Mouse (Mus musculus): ENCODE measurements around the gene Plcxd3. TPM values are rescaled to one million over a fixed set of nuclear protein-coding genes. Genes with fewer than 3 reads are reported as not detected.
"Not testable (repeated sequence)": the region's sequence is repeated elsewhere in the genome, so short reads cannot be mapped to it uniquely, and the experiment has no call there.

Gene Plcxd3
- polyA plus RNA-seq, 1 experiment from 2014 or later: 1.8 TPM

- not testable (repeated sequence) for H3K27me3 ChIP-seq (replicated peaks; ENCODE audit: control insufficient read depth, insufficient read depth, low read length); ATAC-seq (replicated peaks; ENCODE audit: low FRiP score, low TSS enrichment, low read depth); H3K36me3 ChIP-seq (ENCODE audit: control insufficient read depth, insufficient read depth, low read length); H3K27ac ChIP-seq (ENCODE audit: low read depth); H3K9ac ChIP-seq (ENCODE audit: low read length); H3K4me2 ChIP-seq (ENCODE audit: low read length); H3K4me3 ChIP-seq (ENCODE audit: low read depth, low read length); DNase-seq (ENCODE audit: low spot score); H3K9me3 ChIP-seq (ENCODE audit: control insufficient read depth, low read length); H3K4me1 ChIP-seq (replicated peaks; ENCODE audit: control insufficient read depth, insufficient read depth, low read length)
- WGBS: 90% methylated on average over 8 of the region's 8 CpGs
Measured at GRCm38 (mm10) chr15:4598661-4599060, 223.4 kb downstream of the Plcxd3 start.

DNA sequence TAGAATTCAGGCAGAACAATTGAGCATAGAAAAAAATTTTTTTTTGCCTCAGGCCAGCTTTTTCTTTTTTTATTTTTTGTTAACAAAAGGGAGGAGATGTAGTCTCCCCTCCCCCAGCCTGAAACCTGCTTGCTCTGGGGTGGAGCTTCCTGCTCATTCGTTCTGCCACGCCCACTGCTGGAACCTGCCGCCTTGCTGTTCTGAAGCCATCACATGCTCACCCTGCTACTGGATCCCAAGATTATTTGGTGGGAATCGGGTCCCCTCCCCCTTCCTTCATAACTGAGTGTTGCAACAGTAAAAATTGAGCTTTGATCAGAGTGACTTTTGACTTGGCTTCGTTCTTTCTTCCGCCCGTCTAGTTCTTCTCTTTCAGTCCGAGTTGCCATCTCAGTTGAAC lies 224.0 kb downstream of the Plcxd3 start:
- H3K27me3 ChIP-seq (replicated peaks; ENCODE audit: control insufficient read depth, insufficient read depth, low read length); ATAC-seq (replicated peaks; ENCODE audit: low FRiP score, low TSS enrichment, low read depth); H3K27ac ChIP-seq (ENCODE audit: low read depth); H3K4me2 ChIP-seq (ENCODE audit: low read length); H3K9me3 ChIP-seq (ENCODE audit: control insufficient read depth, low read length); H3K9ac ChIP-seq (ENCODE audit: low read length); H3K4me1 ChIP-seq (replicated peaks; ENCODE audit: control insufficient read depth, insufficient read depth, low read length); H3K36me3 ChIP-seq (ENCODE audit: control insufficient read depth, insufficient read depth, low read length); DNase-seq (ENCODE audit: low spot score); H3K4me3 ChIP-seq (ENCODE audit: low read depth, low read length): not testable (repeated sequence)
- 87% methylated on average over 8 of the region's 8 CpGs for WGBS

DNA sequence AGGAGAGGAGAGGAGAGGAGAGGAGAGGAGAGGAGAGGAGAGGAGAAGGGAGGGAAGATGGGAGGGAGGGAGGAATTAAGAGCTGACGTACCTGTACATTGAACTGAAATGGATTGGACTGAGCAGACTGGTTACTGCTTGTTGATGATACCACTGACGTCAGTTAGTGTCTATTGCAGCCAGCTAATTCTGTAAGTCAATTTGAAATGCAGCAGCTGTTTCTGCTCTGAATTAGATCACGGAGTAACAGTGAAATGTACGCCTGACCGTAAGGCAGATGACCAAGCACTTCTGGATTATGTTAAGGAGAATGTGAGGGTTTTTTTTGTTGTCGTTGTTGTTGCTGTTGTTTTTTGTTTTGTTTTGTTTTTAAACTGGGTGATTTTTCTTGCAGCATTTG lies 230.3 kb downstream of the Plcxd3 start:
- WGBS: 36% methylated on average over 6 of the region's 6 CpGs
- H3K27me3 ChIP-seq (replicated peaks; ENCODE audit: control insufficient read depth, insufficient read depth, low read length): no peaks in the 10 kb centered on the region
- no peak overlapping the region for H3K4me2 ChIP-seq (ENCODE audit: low read length)
- ATAC-seq (replicated peaks; ENCODE audit: low FRiP score, low TSS enrichment, low read depth) (no peak), DNase-seq (ENCODE audit: low spot score) (no peak)
- H3K4me1 ChIP-seq (replicated peaks; ENCODE audit: control insufficient read depth, insufficient read depth, low read length): no peaks in the 10 kb centered on the region
- H3K9ac ChIP-seq (ENCODE audit: low read length): no peak overlapping the region
- no peak overlapping the region for H3K4me3 ChIP-seq (ENCODE audit: low read depth, low read length)
- H3K36me3 ChIP-seq (ENCODE audit: control insufficient read depth, insufficient read depth, low read length): no peaks in the 10 kb centered on the region
- H3K9me3 ChIP-seq (ENCODE audit: control insufficient read depth, low read length): no peaks in the 10 kb centered on the region
- no peak overlapping the region for H3K27ac ChIP-seq (ENCODE audit: low read depth)
